Mouse (Mus musculus) lung, postnatal 0 days (tissue): ENCODE results near the gene Etv3.

Experiments used
- CTCF ChIP-seq: IDR thresholded peaks from 2 replicates; pipeline ENCODE4 v1.5.1; 2016; ENCODE audit warnings: antibody characterized with exemption, mild to moderate bottlenecking
- EP300 ChIP-seq: IDR thresholded peaks from 2 replicates; pipeline ENCODE4 v1.6.1; 2016; ENCODE audit warnings: antibody characterized with exemption, mild to moderate bottlenecking, control low read depth

DNA sequence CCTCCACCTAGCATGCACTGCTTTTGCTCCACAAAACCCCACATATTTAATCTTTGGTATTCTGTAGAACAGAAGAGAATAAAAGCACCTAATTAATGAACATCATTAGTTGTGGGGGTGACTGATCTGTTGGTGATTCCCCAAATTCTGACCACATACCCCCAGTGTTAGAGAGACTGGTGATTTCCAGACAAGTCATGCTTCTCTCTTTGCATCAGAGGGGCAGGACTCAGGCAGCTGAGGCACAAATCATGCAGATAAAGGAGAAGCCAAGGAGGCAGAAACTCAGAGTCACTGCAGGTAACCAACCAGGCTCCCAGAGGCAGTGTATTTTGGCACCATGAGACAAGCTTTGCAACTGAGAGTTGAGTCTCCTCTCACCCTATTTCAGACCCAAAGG lies 6.8 kb upstream of the Etv3 start:
- TF ChIP-seq CTCF, result no peak
- no peak for TF ChIP-seq EP300
